Mouse (Mus musculus) thymus, adult 2 months (tissue): ENCODE results near the gene Gm973.

Source experiments
- CTCF ChIP-seq: fragments of 200-500 bp; IDR thresholded peaks from 2 replicates; pipeline ENCODE4 v1.5.1; 2012; ENCODE audit warnings: mild to moderate bottlenecking, control low read depth, low read length, moderate library complexity, borderline replicate concordance; ENCODE audit not compliant: control insufficient read depth, poor library complexity, insufficient read depth; ENCODE audit errors: extremely low read depth
- POLR2A ChIP-seq: fragments of 200-500 bp; IDR thresholded peaks from 2 replicates; pipeline ENCODE4 v1.6.1; 2012; ENCODE audit warnings: mild to moderate bottlenecking, low read length, control low read depth, moderate library complexity; ENCODE audit not compliant: control insufficient read depth, poor library complexity, insufficient read depth; ENCODE audit errors: extremely low read depth

DNA sequence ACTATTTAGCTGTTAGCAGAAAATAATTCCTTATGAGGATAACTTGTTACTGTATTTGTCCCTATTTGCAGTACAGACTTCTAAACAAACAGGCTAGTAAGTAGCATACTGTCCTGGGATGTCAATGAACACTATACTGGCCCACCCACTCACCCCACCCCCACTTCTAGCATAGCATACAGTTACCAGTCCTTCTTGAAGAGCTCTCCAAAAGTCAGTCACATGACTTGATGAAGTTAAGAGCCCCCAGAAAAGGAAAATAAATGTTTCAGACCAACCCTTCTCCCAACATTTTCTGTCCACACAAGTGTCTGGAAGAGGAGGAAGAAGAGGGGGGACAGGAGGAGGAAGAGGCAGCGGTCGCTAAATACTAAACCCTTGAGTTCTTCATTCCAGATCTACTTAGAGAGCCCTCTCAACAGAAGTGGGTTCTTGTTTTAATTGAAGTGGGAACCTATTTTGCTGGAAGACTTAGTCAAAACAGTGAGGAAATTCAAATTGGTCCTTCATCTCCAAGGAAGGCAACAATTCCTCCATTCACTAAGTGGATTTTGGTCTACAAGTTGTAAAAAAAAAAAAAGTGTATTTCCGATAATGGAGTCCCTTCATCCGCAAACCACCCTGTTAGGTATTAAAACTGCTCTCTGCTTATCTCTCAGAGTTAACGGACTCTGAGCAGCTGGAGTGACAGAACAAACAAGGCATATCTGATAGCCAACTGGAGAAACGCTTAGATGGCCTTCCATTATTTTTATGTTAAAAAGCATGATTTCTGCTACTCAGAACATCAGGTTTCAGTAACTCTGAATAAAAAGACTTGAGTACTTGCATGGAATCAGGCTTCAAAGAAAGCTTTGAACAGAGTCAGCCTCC, 18.1 kb upstream of the Gm973 start:
- TF ChIP-seq CTCF (no peak), POLR2A (no peak)
